Mouse (Mus musculus) heart, embryonic 16.5 days (tissue): ENCODE data around the gene Gucy2d. TPM values are rescaled to one million over a fixed set of nuclear protein-coding genes. Genes with fewer than 3 reads are reported as not detected.
A peak's percentile ranks its signal among the peaks of the same experiment; 100 is the strongest.

Source experiments
- ATAC-seq: fragments of 200-750 bp; cut with Nextera tagmentation; replicated peaks from 2 replicates; pipeline ENCODE4 v1.8.0; 2017; ENCODE audit warnings: moderate number of reproducible peaks; ENCODE audit not compliant: insufficient read depth, low FRiP score; ENCODE audit errors: extremely low read depth
- H3K27ac ChIP-seq: fragments of 300-500 bp; sonication (generic); 2 replicates; pipeline ENCODE4 v1.5.1; 2014; ENCODE audit warnings: mild to moderate bottlenecking, low read length, control low read depth, moderate library complexity
- H3K27me3 ChIP-seq: fragments of 300-500 bp; sonication (generic); 2 replicates; pipeline ENCODE4 v1.6.1; 2014; ENCODE audit warnings: low read length, mixed read lengths; ENCODE audit not compliant: control insufficient read depth, insufficient read depth
- H3K36me3 ChIP-seq: fragments of 300-500 bp; sonication (generic); 2 replicates; pipeline ENCODE4 v1.6.1; 2014; ENCODE audit not compliant: control insufficient read depth, insufficient read depth
- H3K4me1 ChIP-seq: fragments of 300-500 bp; sonication (generic); 2 replicates; pipeline ENCODE4 v1.6.1; 2014; ENCODE audit warnings: low read length, mixed read lengths; ENCODE audit not compliant: control insufficient read depth, insufficient read depth
- H3K4me2 ChIP-seq: fragments of 300-500 bp; sonication (generic); 2 replicates; pipeline ENCODE4 v1.6.1; 2014; ENCODE audit warnings: low read depth, mild to moderate bottlenecking, control low read depth, low read length
- H3K4me3 ChIP-seq: fragments of 300-500 bp; sonication (generic); 2 replicates; pipeline ENCODE4 v1.5.1; 2014; ENCODE audit warnings: mild to moderate bottlenecking, control low read depth, low read length
- H3K9ac ChIP-seq: fragments of 300-500 bp; sonication (generic); 2 replicates; pipeline ENCODE4 v1.6.1; 2014; ENCODE audit warnings: low read length, control low read depth
- H3K9me3 ChIP-seq: fragments of 300-500 bp; sonication (generic); replicated peaks from 2 replicates; pipeline ENCODE4 v1.6.1; 2016; ENCODE audit warnings: low read length; ENCODE audit not compliant: control insufficient read depth
- WGBS: fragments of 180-500 bp; shearing (Covaris S2); extraction: QIAGEN DNeasy Blood & Tissue Kit; methylation state at CpG from one replicate; pipeline ENCODE4 v1.1.7; 2014; 5-methylcytosine and 5-hydroxymethylcytosine counted together
- polyA plus RNA-seq: library from polyadenylated mRNA; unstranded; fragments of >200 nt; fragmentation: Nextera tagmentation; extraction: Ambion mirVana; gene quantifications from 2 replicates; pipeline ENCODE4 v1.2.1, GENCODE M21; 2015

Gene Gucy2d
- polyA plus RNA-seq, 1 experiment from 2014 or later: not detected

- no peak overlapping the region for H3K4me3 ChIP-seq
- 0 out of 2 replicates have a peak, but pooled peaks cover 2% of the 10 kb centered on the region for H3K27me3 ChIP-seq
- no peak overlapping the region for H3K9ac ChIP-seq
- H3K4me1 ChIP-seq: peaks cover 23% of the 10 kb centered on the region
- no peak for ATAC-seq
- H3K36me3 ChIP-seq: no peaks in the 10 kb centered on the region
- WGBS: 81% methylated on average over 3 of the region's 3 CpGs
- no peaks in the 10 kb centered on the region for H3K9me3 ChIP-seq
- no peak overlapping the region for H3K27ac ChIP-seq
- H3K4me2 ChIP-seq: no peak overlapping the region
Observed at GRCm38 (mm10) chr7:98484878-98485277, 44.7 kb downstream of the Gucy2d start.

DNA sequence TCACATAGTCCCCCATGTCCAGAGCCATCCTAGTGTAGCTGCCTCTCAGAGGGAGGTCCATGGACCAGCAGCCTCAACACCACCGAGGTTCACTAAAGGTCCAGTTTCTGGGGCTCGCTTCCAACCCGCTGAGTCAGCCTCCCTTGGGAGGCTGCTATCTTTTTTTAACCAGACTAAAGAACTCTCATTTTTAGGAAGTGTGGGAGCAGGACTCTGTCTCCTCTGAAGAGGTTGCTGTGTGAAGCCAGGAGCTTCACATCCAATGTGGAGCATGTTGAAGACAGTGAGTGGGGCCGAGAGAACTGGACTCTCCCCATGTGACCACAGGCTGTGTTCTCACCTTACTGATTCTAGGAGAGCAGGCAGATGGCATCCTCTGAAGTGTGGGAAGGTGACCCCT lies 45.3 kb downstream of the Gucy2d start:
- 56% methylated on average over 4 of the region's 4 CpGs for WGBS
- Histone ChIP-seq H3K4me1 (peaks cover 24% of the 10 kb centered on the region), H3K27ac (peak overlapping the region; percentile 25; the same call in 1 of the 2 replicates), H3K9ac (no peak overlapping the region), H3K4me2 (no peak overlapping the region), H3K27me3 (0 out of 2 replicates have a peak, but pooled peaks cover 2% of the 10 kb centered on the region), H3K9me3 (no peaks in the 10 kb centered on the region), H3K36me3 (no peaks in the 10 kb centered on the region), H3K4me3 (no peak overlapping the region)
- no peak for ATAC-seq

DNA sequence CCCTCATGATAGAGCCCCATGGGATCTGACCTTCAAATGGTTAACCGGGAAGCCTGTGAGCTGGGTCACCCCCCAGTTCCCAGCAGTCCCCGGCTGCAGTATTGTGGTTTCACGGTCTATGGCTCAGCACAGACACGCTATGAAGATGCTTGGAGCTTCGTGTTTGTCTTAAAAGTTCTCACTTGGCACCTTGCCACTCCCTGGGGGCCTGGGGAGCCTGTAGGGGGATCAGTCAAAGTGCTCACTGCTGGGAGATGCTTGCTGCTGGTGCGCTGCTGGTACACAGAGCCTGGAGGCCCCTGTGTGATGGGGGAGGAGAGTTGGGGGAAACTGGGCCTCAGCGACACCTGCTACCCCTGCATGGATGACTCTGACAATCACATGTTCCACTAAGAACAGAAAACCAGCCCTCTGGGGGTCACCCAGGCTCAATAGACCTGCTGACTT lies 46.3 kb downstream of the Gucy2d start:
- ATAC-seq: no peak
- Histone ChIP-seq H3K4me3 (no peak overlapping the region), H3K9ac (no peak overlapping the region), H3K27ac (no peak overlapping the region), H3K27me3 (0 out of 2 replicates have a peak, but pooled peaks cover 2% of the 10 kb centered on the region), H3K4me1 (peaks cover 24% of the 10 kb centered on the region), H3K9me3 (no peaks in the 10 kb centered on the region), H3K4me2 (no peak overlapping the region), H3K36me3 (no peaks in the 10 kb centered on the region)
- WGBS: 69% methylated on average over 7 of the region's 7 CpGs

- H3K4me2 ChIP-seq: no peak overlapping the region
- 87% methylated on average over 11 of the region's 11 CpGs for WGBS
- no peak overlapping the region for H3K4me3 ChIP-seq
- H3K27ac ChIP-seq: no peak overlapping the region
- H3K27me3 ChIP-seq: 0 out of 2 replicates have a peak, but pooled peaks cover 2% of the 10 kb centered on the region
- H3K9ac ChIP-seq: no peak overlapping the region
- H3K36me3 ChIP-seq: no peaks in the 10 kb centered on the region
- no peak for ATAC-seq
- peaks cover 23% of the 10 kb centered on the region for H3K4me1 ChIP-seq
- no peaks in the 10 kb centered on the region for H3K9me3 ChIP-seq
Observed at GRCm38 (mm10) chr7:98487202-98487980, 47.2 kb downstream of the Gucy2d start.

DNA sequence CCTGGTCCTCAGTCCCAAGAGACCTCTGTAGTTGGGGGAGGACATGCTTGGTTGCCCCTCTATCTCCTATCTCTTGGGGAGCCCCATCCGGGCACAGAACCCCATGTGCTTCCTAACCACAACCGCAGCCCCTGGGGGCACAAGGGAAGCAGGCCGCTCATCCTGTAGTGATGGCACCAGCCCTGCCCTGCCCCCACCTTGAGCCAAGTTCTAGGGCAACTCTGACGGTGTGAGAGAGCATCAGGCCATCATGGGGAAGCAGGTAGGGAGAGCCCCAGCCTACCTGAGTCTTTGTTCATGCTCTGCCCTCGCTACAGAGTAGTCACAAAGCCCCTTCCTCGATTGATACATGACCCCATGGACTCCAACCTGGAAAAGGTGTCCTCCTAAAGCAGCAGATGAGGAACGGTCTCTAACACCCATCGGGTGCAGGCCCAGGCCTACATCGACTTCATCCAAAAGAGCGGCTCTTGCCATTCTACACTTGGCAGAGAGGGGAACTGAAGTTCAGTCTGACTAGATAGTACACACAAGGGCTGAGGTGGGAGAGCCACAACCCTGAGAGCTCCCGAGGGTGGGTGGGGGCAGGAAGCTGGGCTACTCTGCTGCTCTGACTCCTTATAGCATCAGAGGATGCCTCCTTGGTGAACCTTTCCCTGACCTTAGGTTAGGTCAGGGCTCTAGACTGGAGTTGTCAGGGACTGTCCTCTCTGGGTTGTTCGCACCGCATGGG lies 48.3 kb downstream of the Gucy2d start:
- Histone ChIP-seq H3K36me3 (no peaks in the 10 kb centered on the region), H3K4me2 (0 out of 2 replicates have a peak overlapping the region, but pooled peaks have one; percentile 77), H3K9me3 (no peaks in the 10 kb centered on the region), H3K4me3 (no peak overlapping the region), H3K27ac (no peak overlapping the region), H3K27me3 (0 out of 2 replicates have a peak, but pooled peaks cover under 1% of the 10 kb centered on the region), H3K9ac (no peak overlapping the region), H3K4me1 (peaks cover 16% of the 10 kb centered on the region)
- no peak for ATAC-seq
- WGBS: 86% methylated on average over 13 of the region's 13 CpGs

DNA sequence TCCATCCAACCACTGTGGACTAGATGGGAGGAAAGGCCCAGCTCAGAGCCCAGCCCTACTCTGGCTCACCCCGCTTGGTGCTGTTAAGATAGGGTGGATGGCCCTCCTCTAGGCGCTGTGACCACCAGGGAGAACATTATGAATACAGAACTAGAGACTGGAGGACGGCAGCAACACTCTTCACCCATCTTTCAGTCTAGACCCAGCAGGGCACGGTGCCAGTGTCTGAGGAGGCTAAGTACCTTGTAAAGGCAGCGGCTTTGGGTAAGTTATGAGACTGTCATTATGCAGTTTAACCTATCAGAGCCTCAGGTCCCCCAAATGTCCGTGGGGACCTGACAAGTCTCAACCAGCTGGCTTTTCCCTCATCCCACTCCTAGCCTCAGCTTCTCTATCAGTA lies 48.9 kb downstream of the Gucy2d start, which contains the start of gene Lrrc32:
Lrrc32 (plus strand) TSS at position 153 of the 400 bp plus-strand sequence.
- H3K36me3 ChIP-seq: no peaks in the 10 kb centered on the region
- WGBS: 45% methylated on average over 6 of the region's 6 CpGs
- peak within 1 kb of the TSS; percentile 64 for H3K4me3 ChIP-seq
- peak within 1 kb of the TSS; percentile 77 for H3K4me2 ChIP-seq
- H3K27me3 ChIP-seq: no peaks in the 10 kb centered on the region
- no peaks in the 10 kb centered on the region for H3K9me3 ChIP-seq
- H3K27ac ChIP-seq: no peak within 1 kb of the TSS
- peak within 1 kb of the TSS; percentile 57 for H3K9ac ChIP-seq
- ATAC-seq: no peak
- H3K4me1 ChIP-seq: peaks cover 19% of the 10 kb centered on the region

DNA sequence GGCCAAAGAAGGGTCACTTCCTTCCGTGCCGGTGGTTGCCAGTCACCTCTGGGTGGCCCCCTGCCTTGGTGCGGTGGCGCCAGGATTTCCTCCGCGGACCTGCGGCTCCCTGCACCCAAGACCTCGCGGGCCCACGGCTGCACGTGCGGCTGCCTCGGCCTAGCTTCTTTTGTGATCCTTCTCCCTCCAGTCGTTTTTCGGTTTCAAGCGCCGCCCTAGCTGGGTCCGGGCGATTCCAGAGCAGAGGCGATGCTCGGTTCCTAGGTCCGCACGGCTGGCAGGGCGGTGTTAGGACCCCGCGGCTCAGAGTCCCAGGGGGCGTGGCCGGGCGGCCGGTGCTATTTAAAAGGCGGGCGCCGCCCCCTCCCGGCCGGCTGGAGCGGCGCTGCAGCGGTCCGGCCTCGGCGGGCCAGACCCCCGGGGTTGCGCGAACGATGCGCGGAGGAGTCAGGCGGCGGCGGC lies 49.4 kb downstream of the Gucy2d start:
- peak; percentile 81 for ATAC-seq
- peak overlapping the region; percentile 64 for H3K4me3 ChIP-seq
- H3K36me3 ChIP-seq: no peaks in the 10 kb centered on the region
- under 1% methylated on average over 50 of the region's 50 CpGs for WGBS
- no peaks in the 10 kb centered on the region for H3K9me3 ChIP-seq
- peaks cover 20% of the 10 kb centered on the region for H3K4me1 ChIP-seq
- H3K27me3 ChIP-seq: no peaks in the 10 kb centered on the region
- peak overlapping the region; percentile 57 for H3K9ac ChIP-seq
- H3K4me2 ChIP-seq: peak overlapping the region; percentile 77
- H3K27ac ChIP-seq: no peak overlapping the region

DNA sequence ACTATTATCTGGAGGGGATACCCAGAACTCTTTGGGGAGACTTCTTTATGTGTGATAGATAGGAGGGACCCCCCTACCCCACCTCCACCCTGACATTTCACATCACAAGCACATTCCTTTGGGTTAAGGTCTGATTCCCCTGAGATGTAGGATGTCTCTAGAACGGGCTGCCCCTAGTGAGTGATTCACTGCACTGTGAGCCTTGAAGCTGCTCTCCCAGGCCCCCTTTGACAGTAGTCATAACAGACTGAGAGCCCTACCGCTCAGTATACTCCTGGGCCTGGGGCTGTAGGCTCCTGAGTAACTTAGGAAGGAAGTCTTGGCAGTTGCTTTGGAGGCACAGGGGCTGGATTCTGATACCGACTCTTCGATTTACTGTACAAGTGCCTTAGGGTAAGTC lies 50.1 kb downstream of the Gucy2d start:
- no peaks in the 10 kb centered on the region for H3K27me3 ChIP-seq
- H3K4me2 ChIP-seq: peak overlapping the region; percentile 77
- peaks cover 20% of the 10 kb centered on the region for H3K4me1 ChIP-seq
- 45% methylated on average over 4 of the region's 4 CpGs for WGBS
- H3K4me3 ChIP-seq: peak overlapping the region; percentile 64
- H3K36me3 ChIP-seq: no peaks in the 10 kb centered on the region
- H3K27ac ChIP-seq: no peak overlapping the region
- H3K9me3 ChIP-seq: no peaks in the 10 kb centered on the region
- no peak for ATAC-seq
- H3K9ac ChIP-seq: peak overlapping the region; percentile 57

GRCm38 (mm10) chr7:98490911-98491310 lies 50.7 kb downstream of the Gucy2d start:
- WGBS: 88% methylated on average over 6 of the region's 6 CpGs
- no peak for ATAC-seq
- no peak overlapping the region for H3K27ac ChIP-seq
- peaks cover 20% of the 10 kb centered on the region for H3K4me1 ChIP-seq
- no peaks in the 10 kb centered on the region for H3K9me3 ChIP-seq
- no peaks in the 10 kb centered on the region for H3K36me3 ChIP-seq
- no peaks in the 10 kb centered on the region for H3K27me3 ChIP-seq
- H3K4me2 ChIP-seq: peak overlapping the region; percentile 77
- peak overlapping the region; percentile 64 for H3K4me3 ChIP-seq
- H3K9ac ChIP-seq: no peak overlapping the region
